Mouse (Mus musculus): ENCODE results near the gene Cmip. TPM values are rescaled to one million over a fixed set of nuclear protein-coding genes. Genes with fewer than 3 reads are reported as not detected.

The Cmip gene
- polyA plus RNA-seq, 1 experiment, result 53.1 TPM

- TF ChIP-seq POLR2A (IDR thresholded peaks at IDR 0.05; ENCODE audit: borderline replicate concordance, extremely low read depth, low read depth, low read length) (no peak), CTCF (IDR thresholded peaks at IDR 0.05; ENCODE audit: insufficient read depth, low read length) (no peak)
- no peak for DNase-seq
- no peaks in the 10 kb centered on the region for H3K4me1 ChIP-seq (ENCODE audit: control insufficient read depth, insufficient read depth, low read length)
- H3K4me3 ChIP-seq (replicated peaks; ENCODE audit: extremely low read depth, low read depth, low read length), result no peak overlapping the region
- WGBS, result 60% methylated on average over 5 of the region's 5 CpGs
Observed at GRCm38 (mm10) chr8:117481830-117482229, 225.0 kb downstream of the Cmip start.

- no peak for TF ChIP-seq POLR2A (IDR thresholded peaks at IDR 0.05; ENCODE audit: borderline replicate concordance, extremely low read depth, low read depth, low read length)
- no peak for TF ChIP-seq CTCF (IDR thresholded peaks at IDR 0.05; ENCODE audit: insufficient read depth, low read length)
- H3K4me3 ChIP-seq (replicated peaks; ENCODE audit: extremely low read depth, low read depth, low read length), result no peak overlapping the region
- no peaks in the 10 kb centered on the region for H3K4me1 ChIP-seq (ENCODE audit: control insufficient read depth, insufficient read depth, low read length)
- WGBS, result 79% methylated on average over 8 of the region's 8 CpGs
- no peak for DNase-seq
Observed at GRCm38 (mm10) chr8:117484731-117485130, 227.9 kb downstream of the Cmip start.

- no peak for DNase-seq
- 45% methylated on average over 1 of the region's 1 CpGs for WGBS
- TF ChIP-seq CTCF (IDR thresholded peaks at IDR 0.05; ENCODE audit: insufficient read depth, low read length), result no peak
- H3K4me1 ChIP-seq (ENCODE audit: control insufficient read depth, insufficient read depth, low read length), result no peaks in the 10 kb centered on the region
- no peak overlapping the region for H3K4me3 ChIP-seq (replicated peaks; ENCODE audit: extremely low read depth, low read depth, low read length)
Observed at GRCm38 (mm10) chr8:117485316-117485715, 228.5 kb downstream of the Cmip start.

GRCm38 (mm10) chr8:117488246-117489005 is 231.6 kb downstream of the Cmip start:
- 63% methylated on average over 10 of the region's 10 CpGs for WGBS
- Histone ChIP-seq H3K4me3 (replicated peaks; ENCODE audit: extremely low read depth, low read depth, low read length) (no peak overlapping the region), H3K4me1 (ENCODE audit: control insufficient read depth, insufficient read depth, low read length) (no peaks in the 10 kb centered on the region)
- no peak for DNase-seq
- TF ChIP-seq CTCF (IDR thresholded peaks at IDR 0.05; ENCODE audit: insufficient read depth, low read length) (no peak), POLR2A (IDR thresholded peaks at IDR 0.05; ENCODE audit: borderline replicate concordance, extremely low read depth, low read depth, low read length) (no peak)

- 35% methylated on average over 9 of the region's 9 CpGs for WGBS
- Histone ChIP-seq H3K4me1 (ENCODE audit: control insufficient read depth, insufficient read depth, low read length) (0 out of 2 replicates have a peak, but pooled peaks cover 4% of the 10 kb centered on the region), H3K4me3 (replicated peaks; ENCODE audit: extremely low read depth, low read depth, low read length) (no peak overlapping the region)
- DNase-seq, result no peak
- no peak for TF ChIP-seq POLR2A (IDR thresholded peaks at IDR 0.05; ENCODE audit: borderline replicate concordance, extremely low read depth, low read depth, low read length)
- no peak for TF ChIP-seq CTCF (IDR thresholded peaks at IDR 0.05; ENCODE audit: insufficient read depth, low read length)
Observed at GRCm38 (mm10) chr8:117493543-117493942, 236.7 kb downstream of the Cmip start.

- Histone ChIP-seq H3K4me3 (replicated peaks; ENCODE audit: extremely low read depth, low read depth, low read length) (no peak overlapping the region), H3K4me1 (ENCODE audit: control insufficient read depth, insufficient read depth, low read length) (0 out of 2 replicates have a peak, but pooled peaks cover 4% of the 10 kb centered on the region)
- no peak for DNase-seq
- no peak for TF ChIP-seq CTCF (IDR thresholded peaks at IDR 0.05; ENCODE audit: insufficient read depth, low read length)
- TF ChIP-seq POLR2A (IDR thresholded peaks at IDR 0.05; ENCODE audit: borderline replicate concordance, extremely low read depth, low read depth, low read length), result no peak
- 35% methylated on average over 2 of the region's 2 CpGs for WGBS
Observed at GRCm38 (mm10) chr8:117494874-117495273, 238.0 kb downstream of the Cmip start.

- TF ChIP-seq POLR2A (IDR thresholded peaks at IDR 0.05; ENCODE audit: borderline replicate concordance, extremely low read depth, low read depth, low read length) (no peak), CTCF (IDR thresholded peaks at IDR 0.05; ENCODE audit: insufficient read depth, low read length) (no peak)
- Histone ChIP-seq H3K4me1 (ENCODE audit: control insufficient read depth, insufficient read depth, low read length) (0 out of 2 replicates have a peak, but pooled peaks cover 4% of the 10 kb centered on the region), H3K4me3 (replicated peaks; ENCODE audit: extremely low read depth, low read depth, low read length) (peak within 1 kb of the TSS; percentile 65)
- 1% methylated on average over 59 of the region's 62 CpGs for WGBS
- peak; percentile 35 for DNase-seq
Observed at GRCm38 (mm10) chr8:117498179-117498914, 241.5 kb downstream of the Cmip start, which contains the start of gene Plcg2. Plcg2 (plus strand) TSS chr8:117498291.

GRCm38 (mm10) chr8:117498915-117499540 is 242.2 kb downstream of the Cmip start:
- WGBS, result 22% methylated on average over 20 of the region's 20 CpGs
- peak overlapping the region; percentile 65 for H3K4me3 ChIP-seq (replicated peaks; ENCODE audit: extremely low read depth, low read depth, low read length)
- TF ChIP-seq CTCF (IDR thresholded peaks at IDR 0.05; ENCODE audit: insufficient read depth, low read length) (no peak), POLR2A (IDR thresholded peaks at IDR 0.05; ENCODE audit: borderline replicate concordance, extremely low read depth, low read depth, low read length) (no peak)
- H3K4me1 ChIP-seq (ENCODE audit: control insufficient read depth, insufficient read depth, low read length), result 0 out of 2 replicates have a peak, but pooled peaks cover 4% of the 10 kb centered on the region
- no peak for DNase-seq

GRCm38 (mm10) chr8:117500232-117500823 is 243.5 kb downstream of the Cmip start:
- WGBS, result 56% methylated on average over 5 of the region's 5 CpGs
- H3K4me1 ChIP-seq (ENCODE audit: control insufficient read depth, insufficient read depth, low read length), result no peaks in the 10 kb centered on the region
- TF ChIP-seq CTCF (IDR thresholded peaks at IDR 0.05; ENCODE audit: insufficient read depth, low read length), result no peak
- TF ChIP-seq POLR2A (IDR thresholded peaks at IDR 0.05; ENCODE audit: borderline replicate concordance, extremely low read depth, low read depth, low read length), result no peak
- no peak overlapping the region for H3K4me3 ChIP-seq (replicated peaks; ENCODE audit: extremely low read depth, low read depth, low read length)
- DNase-seq, result no peak
